Mouse (Mus musculus): ENCODE measurements around the gene Fahd1.

Fahd1 gene

GRCm38 (mm10) chr17:24847386-24847785 lies 2.8 kb downstream of the Fahd1 start:
- no peak for DNase-seq (ENCODE audit: low spot score)

GRCm38 (mm10) chr17:24844525-24844924 lies 5.6 kb downstream of the Fahd1 start:
- DNase-seq (ENCODE audit: low spot score): no peak

DNA sequence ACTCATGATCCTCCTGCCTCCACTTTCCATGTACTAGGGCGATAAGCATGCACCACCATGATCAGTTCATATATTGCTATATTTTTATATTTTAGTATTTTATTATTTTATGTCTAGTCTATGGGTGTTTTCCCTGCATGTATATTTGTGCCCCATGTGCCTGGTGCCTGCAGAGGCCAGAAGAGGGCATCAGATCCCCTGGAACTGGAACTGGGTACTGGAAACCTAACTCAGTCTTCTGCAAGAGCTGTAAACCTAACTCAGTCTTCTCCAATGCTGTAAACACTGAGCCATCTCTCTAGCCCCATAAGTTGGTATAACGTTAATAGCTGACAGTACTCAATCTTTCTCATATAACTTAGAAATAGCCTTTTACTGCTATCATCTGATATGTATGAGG lies 7.5 kb downstream of the Fahd1 start:
- DNase-seq (ENCODE audit: low spot score): no peak

- no peak for DNase-seq (ENCODE audit: low spot score)
Measured at GRCm38 (mm10) chr17:24841133-24841532, 9.0 kb downstream of the Fahd1 start.

GRCm38 (mm10) chr17:24840341-24840740 lies 9.8 kb downstream of the Fahd1 start:
- DNase-seq (ENCODE audit: low spot score): no peak

DNA sequence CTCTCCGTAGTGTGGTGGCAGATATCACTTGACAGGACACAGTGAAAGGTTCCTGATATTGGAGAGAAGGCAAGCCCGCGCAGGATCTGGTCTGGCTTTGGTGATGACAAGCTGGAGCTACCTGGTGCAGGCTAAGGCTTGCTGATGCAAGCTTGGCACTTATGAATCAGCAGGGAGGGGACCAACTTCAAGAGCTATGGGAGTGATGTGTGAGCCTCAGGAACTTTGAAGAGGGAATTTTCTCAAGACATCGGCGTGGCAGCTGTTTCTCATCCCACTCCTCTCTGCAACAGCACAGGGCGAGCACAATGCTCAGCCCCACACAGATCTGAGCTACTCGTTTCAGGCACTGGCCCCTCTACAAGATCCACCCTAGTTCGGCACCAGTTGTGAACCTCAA lies 10.3 kb downstream of the Fahd1 start, which contains the start of gene Hagh:
Hagh (plus strand) TSS at position 302 of the 400 bp plus-strand sequence.
- no peak for DNase-seq (ENCODE audit: low spot score)

GRCm38 (mm10) chr17:24821351-24822280 lies 28.5 kb downstream of the Fahd1 start:
- DNase-seq (ENCODE audit: low spot score): no peak

- no peak for DNase-seq (ENCODE audit: low spot score)
Measured at GRCm38 (mm10) chr17:24819469-24819868, 30.7 kb downstream of the Fahd1 start.

DNA sequence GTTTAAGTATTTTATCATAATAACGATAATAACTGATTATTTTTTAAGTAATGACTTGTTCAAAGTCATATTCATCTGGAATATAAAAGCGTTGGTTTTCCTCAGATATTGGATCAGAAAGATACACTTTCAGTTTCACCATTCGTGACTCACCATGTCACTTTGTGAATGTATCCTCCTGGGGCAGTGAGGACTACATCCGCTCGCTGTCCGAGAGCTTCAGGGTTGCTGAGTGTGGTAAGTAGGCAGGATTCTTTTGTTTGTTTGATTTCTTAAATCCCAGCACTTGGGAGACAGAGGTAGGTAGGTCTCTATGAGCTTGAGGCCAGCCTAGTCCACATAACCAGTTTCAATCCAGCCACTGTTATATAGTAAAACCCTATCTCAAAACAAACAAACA lies 32.0 kb downstream of the Fahd1 start:
- no peak for DNase-seq (ENCODE audit: low spot score)

DNA sequence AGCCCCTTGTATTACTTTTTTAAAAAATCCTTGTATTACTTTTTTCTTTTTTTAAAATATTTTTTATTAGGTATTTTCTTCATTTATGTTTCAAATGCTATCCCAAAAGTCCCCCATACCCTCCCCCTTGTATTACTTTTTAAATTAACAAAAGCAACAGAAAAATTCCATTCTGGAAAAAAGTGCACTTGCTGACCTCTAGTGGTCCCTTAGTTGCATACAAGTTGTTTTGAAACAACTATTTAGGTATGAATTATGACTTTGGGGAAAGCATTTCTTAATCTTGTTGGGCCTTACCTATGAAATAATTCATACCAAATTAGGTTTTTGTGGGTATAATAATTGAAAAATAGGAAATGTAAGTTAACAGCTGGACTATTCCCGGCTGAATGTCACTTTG lies 32.7 kb downstream of the Fahd1 start:
- no peak for DNase-seq (ENCODE audit: low spot score)

- DNase-seq (ENCODE audit: low spot score): no peak
Measured at GRCm38 (mm10) chr17:24815256-24815655, 34.9 kb downstream of the Fahd1 start.

DNA sequence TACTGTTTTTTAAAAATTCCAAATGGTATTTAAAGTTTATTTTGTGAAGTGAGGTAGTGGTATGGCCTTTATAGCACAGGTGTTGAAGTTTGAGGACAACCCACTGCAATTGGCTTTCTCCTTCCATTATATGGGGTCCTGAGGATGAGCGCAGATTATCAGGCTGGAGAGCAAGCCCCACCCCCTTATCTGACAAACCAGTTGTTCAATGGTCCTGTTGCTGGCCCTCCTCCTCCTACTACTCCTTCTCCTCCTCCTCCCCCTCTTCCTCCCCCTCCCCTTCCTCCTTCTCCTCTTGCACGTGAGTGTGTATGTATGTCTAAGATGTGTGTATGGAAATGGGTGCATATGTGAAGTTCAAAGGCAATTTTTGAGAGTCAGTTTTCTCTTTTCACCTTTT lies 37.9 kb downstream of the Fahd1 start:
- no peak for DNase-seq (ENCODE audit: low spot score)

GRCm38 (mm10) chr17:24811211-24811610 lies 39.0 kb downstream of the Fahd1 start:
- no peak for DNase-seq (ENCODE audit: low spot score)

- DNase-seq (ENCODE audit: low spot score): no peak
Measured at GRCm38 (mm10) chr17:24803952-24804951, 45.9 kb downstream of the Fahd1 start, which contains the start of gene Meiob. Gene Meiob, plus strand, starts transcription at chr17:24804289.

- no peak for DNase-seq (ENCODE audit: low spot score)
Measured at GRCm38 (mm10) chr17:24800524-24800923, 49.6 kb downstream of the Fahd1 start.

DNA sequence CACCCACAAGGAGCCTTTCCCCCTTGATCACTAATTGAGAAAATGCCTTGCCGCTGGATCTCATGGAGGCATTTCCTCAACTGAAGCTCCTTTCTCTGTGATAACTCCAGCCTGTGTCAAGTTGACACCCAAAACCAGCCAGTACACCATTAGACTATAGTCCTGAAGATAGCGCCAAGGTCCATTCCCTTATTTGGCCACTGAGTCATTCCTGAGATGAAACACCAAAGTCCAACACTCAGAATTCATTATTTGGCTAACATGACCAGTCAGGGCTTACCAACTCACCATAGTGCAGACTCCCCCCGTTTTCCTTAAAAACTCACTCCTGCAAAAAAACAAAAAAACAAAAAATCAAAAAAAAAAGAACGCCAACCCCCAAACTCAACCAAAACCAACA lies 50.7 kb downstream of the Fahd1 start:
- no peak for DNase-seq (ENCODE audit: low spot score)
